Comparison of ENCODE assay signal across 14 mouse cellular contexts in genomic region chr3:135411824-135412223, GRCm38 (mm10). TPM values are rescaled to one million over a fixed set of nuclear protein-coding genes. Genes with fewer than 3 reads are reported as not detected.
A peak's percentile ranks its signal among the peaks of the same experiment; 100 is the strongest.
DNase-seq lines count a peak whose midpoint lies in the region; ATAC-seq and TF ChIP-seq lines count a peak whose summit lies in the region.
"Had no signal": no experiment of that assay in that cellular context is flagged by ENCODE, and none has a peak within 500 bp of the region (broad histone marks: within the 10 kb centered on the region; RNA-seq: fewer than 3 reads in every experiment).

No protein-coding gene starts in this region.

- no peak overlapping the region for H3K4me2 ChIP-seq in lung, embryonic 16.5 days (ENCODE audit: low read depth, low read length)
- no peak overlapping the region for H3K4me2 ChIP-seq in lung, postnatal 0 days (replicated peaks; ENCODE audit: low read depth, low read length)
- H3K4me2 ChIP-seq in heart, embryonic 12.5 days = peak overlapping the region; percentile 53
- no peak overlapping the region for H3K4me2 ChIP-seq in hindbrain, embryonic 14.5 days (replicated peaks)
- H3K4me2 ChIP-seq: liver, embryonic 13.5 days had no signal

- H3K27ac ChIP-seq in lung, embryonic 16.5 days (ENCODE audit: low read length) = no peak overlapping the region
- H3K27ac ChIP-seq in lung, postnatal 0 days (ENCODE audit: low read length) = no peak overlapping the region
- peak overlapping the region; percentile 65 for H3K27ac ChIP-seq in heart, embryonic 12.5 days (ENCODE audit: poor library complexity, severe bottlenecking)
- no peak overlapping the region for H3K27ac ChIP-seq in hindbrain, embryonic 14.5 days
- H3K27ac ChIP-seq: liver, embryonic 13.5 days; macrophage had no signal

- peaks cover 20% of the 10 kb centered on the region for H3K36me3 ChIP-seq in lung, embryonic 16.5 days (ENCODE audit: control insufficient read depth, insufficient read depth, low read length)
- no peaks in the 10 kb centered on the region for H3K36me3 ChIP-seq in lung, postnatal 0 days (ENCODE audit: insufficient read depth, low read length)
- peaks cover 26% of the 10 kb centered on the region for H3K36me3 ChIP-seq in heart, embryonic 12.5 days
- H3K36me3 ChIP-seq in hindbrain, embryonic 14.5 days (replicated peaks; ENCODE audit: control insufficient read depth, insufficient read depth) = peaks cover 15% of the 10 kb centered on the region

- no peaks in the 10 kb centered on the region for H3K4me1 ChIP-seq in lung, embryonic 16.5 days (replicated peaks; ENCODE audit: control insufficient read depth, insufficient read depth, low read length)
- no peaks in the 10 kb centered on the region for H3K4me1 ChIP-seq in lung, postnatal 0 days (ENCODE audit: insufficient read depth, low read depth, low read length)
- H3K4me1 ChIP-seq in heart, embryonic 12.5 days (replicated peaks) = peaks cover 36% of the 10 kb centered on the region
- peaks cover 6% of the 10 kb centered on the region; the same call in 1 of the 2 replicates for H3K4me1 ChIP-seq in hindbrain, embryonic 14.5 days (replicated peaks; ENCODE audit: control insufficient read depth, insufficient read depth, low read length)

- 38% methylated on average over 9 of the region's 9 CpGs for WGBS in lung, embryonic 16.5 days
- WGBS in lung, postnatal 0 days = 48% methylated on average over 9 of the region's 9 CpGs
- WGBS in heart, embryonic 12.5 days = 22% methylated on average over 9 of the region's 9 CpGs
- WGBS in hindbrain, embryonic 14.5 days = 26% methylated on average over 9 of the region's 9 CpGs

- no peak for TF ChIP-seq EP300 in lung, postnatal 0 days (IDR thresholded peaks at IDR 0.05)

- TF ChIP-seq CTCF in lung, postnatal 0 days (IDR thresholded peaks at IDR 0.05) = no peak

- no peak for DNase-seq in lung, postnatal 0 days (ENCODE audit: low spot score)
- DNase-seq in embryo, embryonic 11 days = peak; percentile 52
- DNase-seq in hindbrain, embryonic 14.5 days (ENCODE audit: low spot score) = no peak
- no peak for DNase-seq in spleen, postnatal 10 days (ENCODE audit: low spot score in 2 of 2)
- DNase-seq in right cerebral cortex, postnatal 36 days (ENCODE audit: low spot score in 2 of 2) = no peak
- no peak for DNase-seq in kidney, adult 8-10 months
- DNase-seq: adrenal gland, postnatal 25 days; gastrocnemius, postnatal 36 days; kidney, adult 11 months; liver, embryonic 13.5 days; retina, postnatal 1 day had no signal

- H3K9ac ChIP-seq in lung, embryonic 16.5 days (ENCODE audit: low read length) = peak overlapping the region; percentile 31; the same call in 1 of the 2 replicates
- no peak overlapping the region for H3K9ac ChIP-seq in lung, postnatal 0 days (replicated peaks; ENCODE audit: low read depth)
- peak overlapping the region; percentile 30; the same call in 1 of the 2 replicates for H3K9ac ChIP-seq in heart, embryonic 12.5 days
- 0 out of 2 replicates have a peak overlapping the region, but pooled peaks have one; percentile 44 for H3K9ac ChIP-seq in hindbrain, embryonic 14.5 days
- H3K9ac ChIP-seq: liver, embryonic 13.5 days had no signal

- no peak overlapping the region for H3K4me3 ChIP-seq in lung, embryonic 16.5 days (ENCODE audit: low read length)
- H3K4me3 ChIP-seq in lung, postnatal 0 days (ENCODE audit: low read depth, low read length) = no peak overlapping the region
- no peak overlapping the region for H3K4me3 ChIP-seq in heart, embryonic 12.5 days
- no peak overlapping the region for H3K4me3 ChIP-seq in hindbrain, embryonic 14.5 days (replicated peaks; ENCODE audit: low read length)
- H3K4me3 ChIP-seq: liver, embryonic 13.5 days had no signal

- H3K27me3 ChIP-seq in lung, embryonic 16.5 days (ENCODE audit: control insufficient read depth, insufficient read depth, low read depth, low read length) = no peaks in the 10 kb centered on the region
- H3K27me3 ChIP-seq in lung, postnatal 0 days (replicated peaks; ENCODE audit: insufficient read depth, low read length) = no peaks in the 10 kb centered on the region
- H3K27me3 ChIP-seq in heart, embryonic 12.5 days (replicated peaks) = no peaks in the 10 kb centered on the region
- H3K27me3 ChIP-seq in hindbrain, embryonic 14.5 days (ENCODE audit: control insufficient read depth, insufficient read depth, low read length) = no peaks in the 10 kb centered on the region
- H3K27me3 ChIP-seq: liver, embryonic 13.5 days had no signal

- ATAC-seq in lung, embryonic 16.5 days (ENCODE audit: low read depth) = no peak
- ATAC-seq in lung, postnatal 0 days = no peak
- ATAC-seq in heart, embryonic 12.5 days (ENCODE audit: insufficient number of reproducible peaks, low FRiP score) = peak; percentile 77; the same call in 1 of the 2 replicates
- ATAC-seq in hindbrain, embryonic 14.5 days (ENCODE audit: low FRiP score) = no peak

- no peaks in the 10 kb centered on the region for H3K9me3 ChIP-seq in lung, embryonic 16.5 days (ENCODE audit: control insufficient read depth, low read length)
- H3K9me3 ChIP-seq in lung, postnatal 0 days (ENCODE audit: low read length) = no peaks in the 10 kb centered on the region
- H3K9me3 ChIP-seq in heart, embryonic 12.5 days (replicated peaks) = peaks cover 4% of the 10 kb centered on the region
- H3K9me3 ChIP-seq in hindbrain, embryonic 14.5 days (ENCODE audit: control insufficient read depth, low read length) = no peaks in the 10 kb centered on the region

RNA-seq across cellular contexts. Expression of gene Cisd2, which starts 11.9 kb away (rescaled TPM):
- polyA plus RNA-seq in lung, embryonic 16.5 days (2015; fragmentation: Nextera tagmentation; extraction: Ambion mirVana) = 60.3 and 62.8 TPM in 2 replicates
- polyA plus RNA-seq in lung, postnatal 0 days (2015; fragmentation: Nextera tagmentation; extraction: Ambion mirVana) = 34.3 and 34.8 TPM in 2 replicates
- polyA plus RNA-seq in heart, embryonic 12.5 days (2016; fragmentation: Nextera tagmentation; extraction: Ambion mirVana) = 58.9 and 60.0 TPM in 2 replicates
- 57.6 and 60.7 TPM in 2 replicates for polyA plus RNA-seq in hindbrain, embryonic 14.5 days (2014; fragmentation: Nextera tagmentation; extraction: Ambion mirVana)

RNA-seq across cellular contexts. Expression of gene Ube2d3, which starts 26.1 kb away (rescaled TPM):
- polyA plus RNA-seq in lung, embryonic 16.5 days (2015; fragmentation: Nextera tagmentation; extraction: Ambion mirVana) = 485 and 516 TPM in 2 replicates
- polyA plus RNA-seq in lung, postnatal 0 days (2015; fragmentation: Nextera tagmentation; extraction: Ambion mirVana) = 386 TPM in 2 replicates
- polyA plus RNA-seq in heart, embryonic 12.5 days (2016; fragmentation: Nextera tagmentation; extraction: Ambion mirVana) = 447 and 459 TPM in 2 replicates
- polyA plus RNA-seq in hindbrain, embryonic 14.5 days (2014; fragmentation: Nextera tagmentation; extraction: Ambion mirVana) = 403 and 439 TPM in 2 replicates
